Mouse (Mus musculus) limb, embryonic 10.5 days (tissue): ENCODE measurements at regions not wholly inside any gene's neighbourhood (a gene's known extent, or its start where the extent isn't known, plus 50 kb on each side); places are given as distances from the start of the nearest gene placed in this dataset.

ENCODE experiments used
- DNase-seq: peaks from one replicate; pipeline ENCODE4 v3.0.0-alpha.2; 2017; ENCODE audit warnings: low spot score
- H3K27ac ChIP-seq: fragments of 300-500 bp; sonication (generic); 2 replicates; pipeline ENCODE4 v1.5.1; 2016; ENCODE audit warnings: mild to moderate bottlenecking
- H3K27me3 ChIP-seq: fragments of 300-500 bp; sonication (generic); 2 replicates; pipeline ENCODE4 v1.6.1; 2016; ENCODE audit warnings: low read depth, mild to moderate bottlenecking; ENCODE audit not compliant: poor library complexity, severe bottlenecking
- H3K36me3 ChIP-seq: fragments of 300-500 bp; sonication (generic); 2 replicates; pipeline ENCODE4 v1.6.1; 2016; ENCODE audit warnings: mild to moderate bottlenecking, moderate library complexity
- H3K4me1 ChIP-seq: fragments of 300-500 bp; sonication (generic); 2 replicates; pipeline ENCODE4 v1.6.1; 2016
- H3K4me3 ChIP-seq: fragments of 300-500 bp; sonication (generic); 2 replicates; pipeline ENCODE4 v1.5.1; 2016; ENCODE audit warnings: mild to moderate bottlenecking, moderate library complexity
- H3K9me3 ChIP-seq: fragments of 300-500 bp; sonication (generic); replicated peaks from 2 replicates; pipeline ENCODE4 v1.6.1; 2016; ENCODE audit warnings: mild to moderate bottlenecking
- WGBS: fragments of 180-500 bp; shearing (Covaris S2); methylation state at CpG from one replicate; pipeline ENCODE4 v1.1.7; 2016; 5-methylcytosine and 5-hydroxymethylcytosine counted together

DNA sequence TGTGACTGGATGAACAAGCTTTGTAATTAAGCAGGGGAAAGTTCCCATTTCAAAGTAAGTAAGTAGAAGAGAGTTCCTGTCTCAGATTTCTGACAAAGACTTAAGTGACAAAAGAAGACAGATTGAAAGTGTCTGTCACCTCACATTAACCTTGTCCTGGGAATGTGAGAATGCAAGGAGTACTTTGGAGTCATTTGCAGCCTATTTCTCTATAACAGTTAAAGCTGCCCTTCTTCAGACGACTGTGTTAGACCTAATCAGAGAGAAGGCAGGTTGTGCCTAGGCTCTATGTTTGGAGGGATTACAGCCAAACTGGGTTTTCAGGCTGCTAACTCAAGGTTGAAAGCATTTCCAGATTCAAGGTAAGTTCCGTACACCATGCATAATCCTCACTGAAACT lies 446.5 kb downstream of the Pdgfc start:
- H3K4me1 ChIP-seq = no peaks in the 10 kb centered on the region
- H3K4me3 ChIP-seq = no peak overlapping the region
- H3K27me3 ChIP-seq = no peaks in the 10 kb centered on the region
- no peaks in the 10 kb centered on the region for H3K36me3 ChIP-seq
- no peak for DNase-seq
- no peaks in the 10 kb centered on the region for H3K9me3 ChIP-seq
- WGBS = 59% methylated on average over 2 of the region's 2 CpGs
- no peak overlapping the region for H3K27ac ChIP-seq

DNA sequence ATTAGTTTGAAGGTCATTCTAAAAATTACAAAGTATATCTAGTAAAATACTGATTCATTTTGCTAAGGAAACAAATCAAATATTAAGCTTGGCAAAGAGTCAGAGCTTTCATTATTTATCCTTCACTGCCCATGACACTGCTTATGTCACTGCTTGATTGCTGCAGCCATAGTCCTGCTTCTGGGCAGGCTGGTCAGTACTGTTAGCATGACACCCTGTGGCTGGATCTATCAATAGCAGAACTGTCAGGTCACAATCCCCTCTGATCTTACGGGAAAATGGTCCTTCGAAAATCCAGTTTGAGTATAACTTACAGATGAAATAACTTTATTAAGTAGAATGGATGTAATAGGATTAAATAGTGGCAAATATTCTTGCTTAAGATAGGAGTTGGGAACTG lies 447.1 kb downstream of the Pdgfc start:
- WGBS = 78% methylated on average over 2 of the region's 2 CpGs
- Histone ChIP-seq H3K4me3 (no peak overlapping the region), H3K36me3 (no peaks in the 10 kb centered on the region), H3K27ac (no peak overlapping the region), H3K27me3 (no peaks in the 10 kb centered on the region), H3K9me3 (no peaks in the 10 kb centered on the region), H3K4me1 (no peaks in the 10 kb centered on the region)
- no peak for DNase-seq

- Histone ChIP-seq H3K27me3 (no peaks in the 10 kb centered on the region), H3K36me3 (no peaks in the 10 kb centered on the region)
- 91% methylated on average over 1 of the region's 1 CpGs for WGBS
Observed at GRCm38 (mm10) chr3:81505316-81505715, 427.1 kb upstream of the Ctso start.

GRCm38 (mm10) chr3:81508611-81509010 lies 423.8 kb upstream of the Ctso start:
- H3K4me1 ChIP-seq = peaks cover 12% of the 10 kb centered on the region
- DNase-seq = no peak
- peak overlapping the region; percentile 36; the same call in 1 of the 2 replicates for H3K27ac ChIP-seq
- H3K9me3 ChIP-seq = no peaks in the 10 kb centered on the region
- no peaks in the 10 kb centered on the region for H3K36me3 ChIP-seq
- WGBS = 22% methylated on average over 2 of the region's 2 CpGs
- H3K27me3 ChIP-seq = no peaks in the 10 kb centered on the region
- H3K4me3 ChIP-seq = no peak overlapping the region

More at GRCm38 (mm10) chr3:81505316-81505715, 427.1 kb upstream of the Ctso start:
- Histone ChIP-seq H3K9me3 (no peaks in the 10 kb centered on the region), H3K4me1 (peaks cover 12% of the 10 kb centered on the region), H3K4me3 (no peak overlapping the region), H3K27ac (no peak overlapping the region)
- DNase-seq = no peak

DNA sequence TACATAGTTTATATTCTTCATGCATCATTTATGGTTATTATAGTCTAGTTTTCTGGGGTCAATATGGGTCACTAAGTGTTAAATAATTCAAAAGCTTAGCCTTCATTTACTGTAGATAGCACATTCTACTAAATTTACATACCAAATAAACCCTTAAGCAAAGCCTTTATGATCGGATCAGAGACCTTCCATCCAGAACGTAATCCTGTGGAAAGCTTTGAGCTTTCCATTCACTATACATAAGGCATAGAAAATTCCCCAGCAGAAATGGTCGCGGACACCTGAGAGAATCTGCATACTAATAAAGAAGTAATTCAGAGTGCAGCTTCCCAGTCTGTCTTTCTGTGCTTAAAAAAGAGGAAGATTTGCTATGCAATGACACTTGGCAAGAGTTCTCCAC lies 410.6 kb upstream of the Ctso start:
- H3K4me1 ChIP-seq = no peaks in the 10 kb centered on the region
- no peaks in the 10 kb centered on the region for H3K27me3 ChIP-seq
- WGBS = 81% methylated on average over 4 of the region's 4 CpGs
- no peak overlapping the region for H3K4me3 ChIP-seq
- DNase-seq = no peak
- no peaks in the 10 kb centered on the region for H3K9me3 ChIP-seq
- H3K36me3 ChIP-seq = no peaks in the 10 kb centered on the region
- H3K27ac ChIP-seq = no peak overlapping the region

DNA sequence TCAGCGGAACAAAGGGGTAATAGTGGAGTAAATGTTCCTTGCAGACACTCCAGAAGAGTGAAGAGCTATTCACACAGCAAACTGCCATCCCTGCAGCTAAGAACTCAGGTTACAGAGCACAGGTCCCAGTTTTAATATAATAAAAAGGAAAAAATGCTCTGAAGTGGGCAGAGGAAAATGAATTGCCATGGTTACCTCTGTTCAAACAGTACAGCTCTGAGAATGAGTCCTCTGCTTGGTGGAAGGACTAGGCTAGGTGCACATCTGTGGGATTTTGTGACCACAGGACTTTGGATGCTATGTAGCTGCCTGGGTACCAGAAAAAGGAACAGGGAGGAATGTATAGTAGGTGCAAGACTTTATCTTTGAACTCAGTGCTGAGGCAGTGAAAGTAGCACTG lies 401.5 kb upstream of the Ctso start:
- no peak for DNase-seq
- no peak overlapping the region for H3K4me3 ChIP-seq
- no peaks in the 10 kb centered on the region for H3K36me3 ChIP-seq
- H3K27me3 ChIP-seq = no peaks in the 10 kb centered on the region
- no peaks in the 10 kb centered on the region for H3K9me3 ChIP-seq
- no peak overlapping the region for H3K27ac ChIP-seq
- H3K4me1 ChIP-seq = peaks cover 8% of the 10 kb centered on the region
- WGBS = 88% methylated on average over 1 of the region's 1 CpGs

DNA sequence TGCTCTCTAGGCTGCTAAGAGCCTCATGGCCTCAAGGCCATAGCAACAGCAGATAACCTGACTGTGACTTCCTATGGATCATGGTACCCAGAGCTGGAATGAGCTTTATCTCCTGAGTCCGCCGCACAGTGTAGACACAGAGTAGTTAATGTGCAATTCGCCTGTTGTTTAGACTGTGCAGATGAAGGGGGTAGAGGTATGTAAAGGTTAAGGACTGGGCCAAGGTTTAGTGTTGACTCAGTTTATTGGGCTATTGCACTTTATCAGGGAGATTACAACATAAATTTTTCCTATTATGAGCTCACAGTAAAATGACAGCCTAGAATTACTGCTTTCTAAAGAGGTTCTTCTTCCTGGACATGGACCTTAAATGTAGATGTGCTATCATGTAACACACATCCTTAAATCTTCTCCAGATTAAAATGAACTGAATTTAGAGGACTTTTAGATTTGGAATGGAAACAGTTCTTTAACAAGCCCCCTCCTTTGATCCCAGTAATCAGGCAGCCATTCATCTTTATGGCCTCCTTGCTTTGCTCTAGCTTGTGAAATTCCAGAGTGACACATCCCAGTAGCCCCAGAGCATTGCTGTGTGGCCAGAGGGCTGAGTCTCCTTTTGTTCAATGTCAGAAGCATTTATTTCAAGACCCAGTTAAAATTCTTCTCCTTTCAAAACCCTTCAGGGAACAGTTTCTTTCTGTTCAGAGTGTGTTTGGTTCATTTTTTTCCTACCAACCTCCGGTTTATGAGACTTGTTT lies 396.8 kb upstream of the Ctso start:
- DNase-seq = no peak
- 41% methylated on average over 4 of the region's 4 CpGs for WGBS
- Histone ChIP-seq H3K4me3 (no peak overlapping the region), H3K4me1 (peaks cover 11% of the 10 kb centered on the region), H3K9me3 (no peaks in the 10 kb centered on the region), H3K36me3 (no peaks in the 10 kb centered on the region), H3K27me3 (no peaks in the 10 kb centered on the region), H3K27ac (peak overlapping the region; percentile 31)

DNA sequence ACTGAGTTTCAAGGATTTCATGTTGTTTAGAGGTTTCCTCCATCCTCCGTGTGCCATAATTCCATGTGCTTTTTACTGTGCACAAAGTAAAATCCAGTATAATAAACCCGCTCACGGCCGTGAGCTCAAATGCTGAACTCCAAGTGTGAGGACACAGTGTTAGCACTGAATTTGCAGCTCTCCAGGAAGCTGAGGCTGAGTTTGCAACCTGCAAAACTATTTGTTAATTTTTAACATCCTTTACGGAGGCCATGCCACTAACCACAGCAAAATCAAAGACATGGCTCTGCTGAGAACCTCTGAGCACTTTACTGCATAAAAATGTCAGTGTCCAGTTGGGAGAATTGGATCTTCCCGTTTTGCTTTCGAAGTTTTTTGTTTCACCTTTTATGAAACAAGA lies 377.6 kb upstream of the Ctso start:
- peaks cover 6% of the 10 kb centered on the region for H3K4me1 ChIP-seq
- DNase-seq = no peak
- H3K4me3 ChIP-seq = no peak overlapping the region
- WGBS = 65% methylated on average over 7 of the region's 7 CpGs
- H3K27me3 ChIP-seq = no peaks in the 10 kb centered on the region
- H3K36me3 ChIP-seq = no peaks in the 10 kb centered on the region
- H3K27ac ChIP-seq = peak overlapping the region; percentile 53
- no peaks in the 10 kb centered on the region for H3K9me3 ChIP-seq

DNA sequence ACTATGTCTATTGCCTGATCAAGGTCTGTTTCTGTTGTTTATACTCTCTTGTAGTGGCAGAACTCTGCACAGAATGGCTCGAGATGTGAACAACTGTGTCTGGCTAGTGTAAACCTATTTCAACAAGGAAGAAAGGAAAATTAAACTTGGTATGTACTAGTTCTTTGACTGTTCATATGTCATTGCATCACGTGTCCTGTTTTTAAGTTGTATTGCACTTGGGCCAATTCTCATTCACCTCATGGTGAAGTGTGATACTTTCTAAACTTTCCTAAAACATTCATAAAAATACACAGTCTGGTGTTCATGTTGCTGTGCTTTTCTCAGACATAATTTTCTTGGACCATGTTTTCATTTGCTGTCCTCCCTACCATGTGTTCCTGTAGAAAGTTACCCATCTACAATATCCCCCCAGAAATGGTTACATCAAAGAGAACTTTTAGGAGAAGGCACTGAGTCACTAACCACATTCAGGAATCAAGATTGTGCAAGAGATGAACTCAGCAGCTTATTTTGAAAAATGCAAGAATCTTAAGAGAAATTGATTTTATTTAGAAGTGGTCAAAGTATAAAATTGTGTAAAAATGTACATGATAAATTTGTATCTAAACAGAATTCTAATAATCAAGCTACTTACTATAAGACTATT lies 369.7 kb upstream of the Ctso start:
- Histone ChIP-seq H3K36me3 (no peaks in the 10 kb centered on the region), H3K27ac (no peak overlapping the region), H3K4me1 (no peaks in the 10 kb centered on the region), H3K27me3 (no peaks in the 10 kb centered on the region), H3K9me3 (no peaks in the 10 kb centered on the region), H3K4me3 (no peak overlapping the region)
- WGBS = 84% methylated on average over 2 of the region's 2 CpGs
- DNase-seq = no peak

DNA sequence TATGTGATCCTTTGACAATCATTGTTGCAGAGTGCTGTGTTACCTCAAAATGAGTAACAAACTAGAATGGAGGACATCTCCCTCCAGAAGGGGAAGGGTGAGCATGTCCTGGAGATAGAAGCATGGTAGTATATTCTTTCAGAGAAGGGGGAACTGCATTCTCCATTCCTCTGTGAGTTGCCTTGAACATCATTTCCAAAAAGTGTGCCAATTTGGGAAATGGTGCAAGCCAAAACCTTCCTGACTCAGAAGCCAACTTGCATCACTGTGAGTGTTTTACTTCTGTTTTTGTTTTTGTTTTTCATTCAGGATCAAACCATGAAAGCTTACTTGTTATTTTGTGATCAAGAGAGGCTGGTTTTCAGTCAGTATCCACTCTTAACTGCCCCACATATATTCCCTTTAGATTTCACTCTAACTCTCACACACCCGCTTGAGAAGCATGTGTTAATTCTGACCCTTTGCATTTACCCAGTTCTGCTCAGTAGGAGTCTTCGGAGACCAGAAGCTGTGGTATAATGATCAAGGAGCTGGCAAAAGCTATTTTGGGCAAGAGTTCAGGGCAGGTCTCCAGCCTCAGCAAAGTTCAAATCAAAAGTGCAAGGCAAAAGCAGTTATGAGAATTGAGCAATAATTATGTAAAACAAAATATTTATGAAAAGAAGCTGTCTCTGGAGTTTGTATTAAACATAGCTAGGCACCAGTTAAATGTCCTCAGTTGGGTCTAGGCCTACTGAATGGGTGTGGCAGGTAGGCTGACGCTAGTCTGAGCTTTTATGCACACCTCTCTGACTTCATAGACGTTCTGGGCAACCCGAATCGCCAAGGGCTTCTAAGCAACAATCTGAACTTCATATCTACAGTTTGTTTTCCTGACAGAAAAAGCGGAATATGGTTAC lies 368.3 kb upstream of the Ctso start:
- no peak overlapping the region for H3K4me3 ChIP-seq
- H3K27ac ChIP-seq = no peak overlapping the region
- no peaks in the 10 kb centered on the region for H3K9me3 ChIP-seq
- WGBS = 84% methylated on average over 7 of the region's 7 CpGs
- H3K4me1 ChIP-seq = no peaks in the 10 kb centered on the region
- no peaks in the 10 kb centered on the region for H3K27me3 ChIP-seq
- no peak for DNase-seq
- H3K36me3 ChIP-seq = no peaks in the 10 kb centered on the region

- DNase-seq = no peak
- H3K36me3 ChIP-seq = no peaks in the 10 kb centered on the region
- WGBS = 82% methylated on average over 1 of the region's 1 CpGs
Observed at GRCm38 (mm10) chr3:81564757-81565063, 367.7 kb upstream of the Ctso start.

DNA sequence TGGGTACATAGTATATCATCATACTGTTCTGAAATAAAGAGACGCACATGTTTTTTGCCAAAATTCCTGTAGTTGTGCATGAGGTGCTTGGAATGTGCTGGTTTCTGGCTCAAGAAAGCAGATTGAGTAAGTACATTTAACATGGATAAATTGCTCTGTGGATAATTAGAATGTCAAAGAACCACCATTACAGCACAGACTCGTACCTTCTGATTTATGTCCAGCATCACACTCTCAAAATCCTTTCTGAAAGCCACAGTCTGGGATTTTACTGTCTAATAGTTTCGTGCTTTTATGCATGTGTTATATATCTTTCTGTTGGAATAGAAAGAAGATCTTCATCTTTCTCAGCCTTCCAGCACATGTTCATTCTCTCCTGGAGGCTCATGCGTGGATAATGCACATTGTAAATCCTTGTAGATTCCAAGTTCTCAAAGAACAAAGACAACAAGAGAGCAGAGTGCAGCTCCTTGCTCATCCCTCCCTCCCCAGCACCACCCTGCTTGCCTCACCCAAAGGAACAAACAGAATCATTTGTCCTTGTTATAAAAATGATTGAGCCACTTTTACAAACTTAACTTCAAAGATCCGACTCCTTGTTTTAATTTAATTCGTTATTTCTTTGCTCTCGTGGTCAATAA lies 348.9 kb upstream of the Ctso start:
- 54% methylated on average over 7 of the region's 7 CpGs for WGBS
- no peaks in the 10 kb centered on the region for H3K9me3 ChIP-seq
- peaks cover 3% of the 10 kb centered on the region; the same call in 1 of the 2 replicates for H3K4me1 ChIP-seq
- H3K4me3 ChIP-seq = no peak overlapping the region
- no peaks in the 10 kb centered on the region for H3K36me3 ChIP-seq
- DNase-seq = no peak
- no peaks in the 10 kb centered on the region for H3K27me3 ChIP-seq
- no peak overlapping the region for H3K27ac ChIP-seq

More at GRCm38 (mm10) chr3:81564757-81565063, 367.7 kb upstream of the Ctso start:
- H3K27me3 ChIP-seq = no peaks in the 10 kb centered on the region
- H3K4me3 ChIP-seq = no peak overlapping the region
- no peaks in the 10 kb centered on the region for H3K9me3 ChIP-seq
- no peaks in the 10 kb centered on the region for H3K4me1 ChIP-seq
- no peak overlapping the region for H3K27ac ChIP-seq
